Mouse (Mus musculus): ENCODE results near the gene Dclk1. TPM values are rescaled to one million over a fixed set of nuclear protein-coding genes. Genes with fewer than 3 reads are reported as not detected.
A peak's percentile ranks its signal among the peaks of the same experiment; 100 is the strongest.

Gene Dclk1
- polyA plus RNA-seq, 1 experiment: 70.4 TPM

DNA sequence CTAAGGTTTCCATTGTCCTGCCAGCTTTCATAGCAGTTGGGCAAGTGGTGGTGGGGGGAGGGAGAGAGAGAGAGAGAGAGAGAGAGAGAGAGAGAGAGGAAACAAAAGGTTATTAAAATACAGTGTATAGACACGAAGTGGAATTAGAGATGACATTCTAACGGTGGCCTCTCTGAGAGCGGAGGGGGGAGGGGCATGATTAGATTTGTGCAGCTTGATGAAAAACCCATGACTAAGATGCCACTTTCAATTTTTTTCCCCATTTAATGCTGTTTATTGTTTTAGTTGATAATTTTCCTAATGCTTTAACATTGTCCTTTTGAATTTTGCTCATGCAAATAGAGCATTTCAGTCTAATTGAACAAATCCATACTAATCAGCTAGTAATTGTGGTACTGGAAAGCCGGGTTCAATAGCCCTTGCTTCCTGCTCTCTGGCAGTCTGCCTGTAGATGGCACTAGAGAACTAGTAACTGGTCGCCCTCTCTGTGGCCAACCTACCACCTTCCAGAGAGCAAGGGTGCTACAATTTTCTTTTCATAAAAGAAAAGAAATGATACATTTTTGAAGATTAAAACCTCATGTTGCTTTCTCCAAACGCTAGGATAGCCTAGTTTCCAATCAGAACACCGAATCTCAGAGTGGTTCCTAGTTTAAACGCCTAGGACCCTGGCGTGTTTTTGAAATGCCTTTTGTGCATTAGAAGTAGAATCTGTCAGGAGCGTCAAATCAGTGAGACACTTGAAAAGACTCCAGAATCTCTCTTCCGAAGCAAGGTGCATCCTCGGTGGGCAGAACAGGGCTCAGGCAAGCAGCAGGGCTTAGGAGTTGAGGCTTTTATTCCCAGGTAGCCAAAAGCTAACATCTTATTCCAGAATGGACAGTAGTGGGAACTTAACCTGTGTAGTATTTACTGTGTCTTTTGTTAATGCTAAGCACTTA lies 278.3 kb downstream of the Dclk1 start:
- Histone ChIP-seq H3K79me2 (ENCODE audit: control insufficient read depth, insufficient read depth) (no peaks in the 10 kb centered on the region), H3K4me2 (ENCODE audit: low read depth) (no peak overlapping the region), H3ac (ENCODE audit: control insufficient read depth, insufficient read length) (no peak overlapping the region), H3K4me3 (no peak overlapping the region), H3K36me3 (ENCODE audit: control insufficient read depth, insufficient read depth) (peaks cover 4% of the 10 kb centered on the region), H3K27me3 (ENCODE audit: control insufficient read depth, insufficient read depth, insufficient read length) (no peaks in the 10 kb centered on the region)
- TF ChIP-seq MYOG (IDR thresholded peaks at IDR 0.05; ENCODE audit: control insufficient read depth in 1 of 3, insufficient read depth in 1 of 3, insufficient read length in 2 of 3, low read depth in 2 of 3) (no peak), TCF3 (IDR thresholded peaks at IDR 0.05; ENCODE audit: insufficient read length, low read depth) (no peak), CEBPB (IDR thresholded peaks at IDR 0.05; ENCODE audit: insufficient read depth, poor library complexity, severe bottlenecking) (no peak), USF1 (IDR thresholded peaks at IDR 0.05; ENCODE audit: low read depth) (no peak), REST (IDR thresholded peaks at IDR 0.05; ENCODE audit: insufficient read depth, insufficient read length) (no peak)

GRCm38 (mm10) chr3:55521776-55522175 lies 279.6 kb downstream of the Dclk1 start:
- TF ChIP-seq SRF (IDR thresholded peaks at IDR 0.05; ENCODE audit: control insufficient read depth, insufficient read length, low read depth) (no peak), MYOD1 (IDR thresholded peaks at IDR 0.05; ENCODE audit: control insufficient read depth in 1 of 3, insufficient read length in 2 of 3, low read depth in 2 of 3) (no peak), TCF3 (IDR thresholded peaks at IDR 0.05; ENCODE audit: insufficient read length, low read depth) (no peak), TCF12 (IDR thresholded peaks at IDR 0.05; ENCODE audit: insufficient read depth, poor library complexity, severe bottlenecking) (no peak), MYOG (IDR thresholded peaks at IDR 0.05; ENCODE audit: control insufficient read depth in 1 of 3, insufficient read depth in 1 of 3, insufficient read length in 2 of 3, low read depth in 2 of 3) (no peak), E2F4 (IDR thresholded peaks at IDR 0.05; ENCODE audit: insufficient read depth) (no peak), CEBPB (IDR thresholded peaks at IDR 0.05; ENCODE audit: insufficient read depth, poor library complexity, severe bottlenecking) (no peak), MAX (IDR thresholded peaks at IDR 0.05; ENCODE audit: low read depth) (no peak), USF1 (IDR thresholded peaks at IDR 0.05; ENCODE audit: low read depth) (no peak), POLR2AphosphoS2 (IDR thresholded peaks at IDR 0.05; ENCODE audit: insufficient read length, low read depth) (no peak), REST (IDR thresholded peaks at IDR 0.05; ENCODE audit: insufficient read depth, insufficient read length) (no peak), POLR2A (IDR thresholded peaks at IDR 0.05; ENCODE audit: insufficient read length, low read depth) (no peak)
- H3K79me2 ChIP-seq (ENCODE audit: control insufficient read depth, insufficient read depth): no peaks in the 10 kb centered on the region
- no peaks in the 10 kb centered on the region for H3K27me3 ChIP-seq (ENCODE audit: control insufficient read depth, insufficient read depth, insufficient read length)
- no peak overlapping the region for H3ac ChIP-seq (ENCODE audit: control insufficient read depth, insufficient read length)
- H3K4me2 ChIP-seq (ENCODE audit: low read depth): no peak overlapping the region
- H3K4me3 ChIP-seq: no peak overlapping the region
- peaks cover 4% of the 10 kb centered on the region for H3K36me3 ChIP-seq (ENCODE audit: control insufficient read depth, insufficient read depth)

DNA sequence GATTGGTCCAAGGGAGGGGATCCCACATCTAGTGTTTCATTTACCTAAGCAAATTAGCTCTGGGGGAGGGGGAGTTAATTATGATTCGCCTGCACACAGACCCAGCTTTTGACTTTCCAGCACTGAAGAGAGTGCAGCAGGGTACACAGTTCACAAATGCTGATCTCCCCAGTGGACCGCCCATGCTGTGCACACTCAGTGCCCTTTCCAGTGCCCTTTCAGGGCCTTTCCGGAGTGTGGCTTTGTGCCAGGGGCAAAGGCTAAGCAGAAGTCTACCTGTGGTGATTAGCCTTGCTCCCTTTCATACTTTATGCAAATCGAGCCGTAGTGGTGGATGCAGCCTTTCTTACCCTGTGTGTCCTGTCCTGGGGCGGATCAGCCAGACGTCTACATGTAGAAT lies 281.1 kb downstream of the Dclk1 start:
- Histone ChIP-seq H3K27me3 (ENCODE audit: control insufficient read depth, insufficient read depth, insufficient read length) (no peaks in the 10 kb centered on the region), H3K36me3 (ENCODE audit: control insufficient read depth, insufficient read depth) (peaks cover 4% of the 10 kb centered on the region), H3ac (ENCODE audit: control insufficient read depth, insufficient read length) (no peak overlapping the region), H3K79me2 (ENCODE audit: control insufficient read depth, insufficient read depth) (no peaks in the 10 kb centered on the region), H3K4me3 (no peak overlapping the region), H3K4me2 (ENCODE audit: low read depth) (no peak overlapping the region)
- no peak for TF ChIP-seq USF1 (IDR thresholded peaks at IDR 0.05; ENCODE audit: low read depth)
- no peak for TF ChIP-seq E2F4 (IDR thresholded peaks at IDR 0.05; ENCODE audit: insufficient read depth)
- no peak for TF ChIP-seq POLR2AphosphoS2 (IDR thresholded peaks at IDR 0.05; ENCODE audit: insufficient read length, low read depth)
- TF ChIP-seq REST (IDR thresholded peaks at IDR 0.05; ENCODE audit: insufficient read depth, insufficient read length): no peak
- TF ChIP-seq MYOD1 (IDR thresholded peaks at IDR 0.05; ENCODE audit: control insufficient read depth in 1 of 3, insufficient read length in 2 of 3, low read depth in 2 of 3): no peak
- no peak for TF ChIP-seq SRF (IDR thresholded peaks at IDR 0.05; ENCODE audit: control insufficient read depth, insufficient read length, low read depth)
- no peak for TF ChIP-seq MYOG (IDR thresholded peaks at IDR 0.05; ENCODE audit: control insufficient read depth in 1 of 3, insufficient read depth in 1 of 3, insufficient read length in 2 of 3, low read depth in 2 of 3)
- TF ChIP-seq CEBPB (IDR thresholded peaks at IDR 0.05; ENCODE audit: insufficient read depth, poor library complexity, severe bottlenecking): no peak
- no peak for TF ChIP-seq TCF3 (IDR thresholded peaks at IDR 0.05; ENCODE audit: insufficient read length, low read depth)
- TF ChIP-seq MAX (IDR thresholded peaks at IDR 0.05; ENCODE audit: low read depth): no peak
- TF ChIP-seq TCF12 (IDR thresholded peaks at IDR 0.05; ENCODE audit: insufficient read depth, poor library complexity, severe bottlenecking): no peak
- TF ChIP-seq POLR2A (IDR thresholded peaks at IDR 0.05; ENCODE audit: insufficient read length, low read depth): no peak

DNA sequence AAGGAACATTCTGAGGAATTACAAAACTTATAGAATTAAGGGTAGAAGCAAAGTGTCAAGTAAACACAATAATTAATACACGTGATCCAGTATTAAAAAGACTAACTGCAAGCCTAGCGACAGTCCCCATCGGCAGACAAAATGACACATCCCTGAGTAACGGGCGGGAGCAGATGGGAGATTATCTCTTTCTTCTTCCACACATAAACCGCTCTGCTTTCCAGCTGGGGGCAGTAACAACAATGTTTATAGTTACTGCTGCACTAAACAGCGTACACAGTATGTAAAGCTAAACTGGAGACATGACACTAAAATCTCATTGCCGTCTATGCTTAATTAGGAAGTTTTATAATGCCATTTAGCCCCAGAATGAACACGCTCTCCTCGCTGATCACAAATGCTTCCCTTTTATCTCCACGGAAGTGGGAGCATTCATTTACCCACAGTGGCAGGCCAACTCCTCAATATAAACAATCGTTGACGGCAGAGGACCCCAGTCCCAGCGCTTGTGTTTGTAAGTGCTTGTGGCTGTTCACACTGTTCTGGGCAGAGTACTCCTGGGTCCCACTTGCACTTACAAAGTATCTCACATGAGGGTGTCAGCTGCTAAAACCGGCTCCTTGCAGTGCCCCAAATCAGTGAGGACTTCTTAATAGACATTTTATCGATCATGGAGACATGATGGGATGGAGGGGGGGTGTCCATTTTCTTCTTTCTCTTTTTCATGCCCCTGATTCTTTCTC lies 281.7 kb downstream of the Dclk1 start:
- H3K4me2 ChIP-seq (ENCODE audit: low read depth): no peak overlapping the region
- H3K27me3 ChIP-seq (ENCODE audit: control insufficient read depth, insufficient read depth, insufficient read length): no peaks in the 10 kb centered on the region
- H3K79me2 ChIP-seq (ENCODE audit: control insufficient read depth, insufficient read depth): no peaks in the 10 kb centered on the region
- peaks cover 4% of the 10 kb centered on the region for H3K36me3 ChIP-seq (ENCODE audit: control insufficient read depth, insufficient read depth)
- H3ac ChIP-seq (ENCODE audit: control insufficient read depth, insufficient read length): no peak overlapping the region
- H3K4me3 ChIP-seq: no peak overlapping the region
- no peak for TF ChIP-seq MYOG (IDR thresholded peaks at IDR 0.05; ENCODE audit: control insufficient read depth in 1 of 3, insufficient read depth in 1 of 3, insufficient read length in 2 of 3, low read depth in 2 of 3)
- peak in 2 of 3 experiments; percentile 59 to 68 for TF ChIP-seq MYOD1 (IDR thresholded peaks at IDR 0.05; ENCODE audit: control insufficient read depth in 1 of 3, insufficient read length in 2 of 3, low read depth in 2 of 3)

Data from myocyte (in vitro differentiated cells).